Mouse (Mus musculus): ENCODE measurements around the gene Tor2a.

The Tor2a gene

GRCm38 (mm10) chr2:32730854-32731253, 26.2 kb upstream of the Tor2a start:
- peak; percentile 70 to 82 for DNase-seq

- DNase-seq: peak; percentile 45 to 60
Measured at GRCm38 (mm10) chr2:32731911-32732310, 25.1 kb upstream of the Tor2a start.

- no peak for DNase-seq
Measured at GRCm38 (mm10) chr2:32732695-32733094, 24.3 kb upstream of the Tor2a start.

- peak in 1 of 2 experiments; percentile 61 for DNase-seq
Measured at GRCm38 (mm10) chr2:32734480-32734879, 22.6 kb upstream of the Tor2a start.

GRCm38 (mm10) chr2:32734933-32735332, 22.1 kb upstream of the Tor2a start:
- DNase-seq: peak; percentile 65 to 81

DNA sequence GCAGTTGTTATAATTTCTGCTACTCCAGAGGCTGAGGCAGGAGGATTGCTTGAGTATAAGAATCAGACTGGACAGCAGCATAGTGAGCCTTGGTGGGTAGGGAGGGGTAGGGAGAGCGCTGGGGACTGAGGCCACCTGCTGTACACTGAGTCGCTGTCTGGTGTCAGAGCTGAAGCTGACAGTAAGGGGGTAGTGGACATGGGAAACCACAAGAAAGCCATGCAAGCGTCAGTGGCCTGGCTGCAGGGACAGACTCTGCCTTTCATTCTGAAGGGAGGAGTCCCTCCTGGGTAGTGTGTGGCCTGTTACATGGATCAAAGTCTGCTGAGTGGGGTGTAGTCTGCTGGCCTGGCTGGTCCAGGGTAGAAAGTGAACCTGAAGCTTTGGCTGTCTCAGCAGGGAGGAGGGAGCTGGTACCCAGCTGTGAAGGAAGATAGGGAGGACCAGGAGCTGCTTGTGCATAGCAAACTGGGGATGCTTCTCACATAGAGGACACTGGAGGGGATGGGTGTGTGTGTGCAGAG, 20.7 kb upstream of the Tor2a start:
- DNase-seq: no peak

DNA sequence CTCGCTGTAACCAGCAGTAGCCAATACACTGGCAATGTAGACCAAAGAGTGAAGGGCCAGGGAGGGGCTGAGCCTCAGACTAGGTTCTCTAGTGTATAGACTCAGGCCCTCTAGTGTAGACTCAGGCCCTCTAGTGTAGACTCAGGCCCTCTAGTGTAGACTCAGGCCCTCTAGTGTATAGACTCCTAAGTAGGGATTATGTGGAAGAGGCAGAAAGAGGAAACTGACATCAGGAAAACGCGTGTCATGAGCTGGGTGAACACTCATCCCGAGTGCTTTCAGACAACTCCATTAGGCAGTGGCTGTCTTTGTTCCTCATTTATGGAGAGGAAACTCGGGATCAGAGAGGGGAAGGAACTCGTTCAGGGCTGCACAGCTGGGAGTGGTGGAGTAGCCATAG, 20.0 kb upstream of the Tor2a start:
- no peak for DNase-seq

- no peak for DNase-seq
Measured at GRCm38 (mm10) chr2:32739311-32739710, 17.7 kb upstream of the Tor2a start.

GRCm38 (mm10) chr2:32740916-32741272, 16.1 kb upstream of the Tor2a start, which contains the start of gene 6330409D20Rik:
6330409D20Rik (minus strand) TSS chr2:32741016.
- DNase-seq: no peak

DNA sequence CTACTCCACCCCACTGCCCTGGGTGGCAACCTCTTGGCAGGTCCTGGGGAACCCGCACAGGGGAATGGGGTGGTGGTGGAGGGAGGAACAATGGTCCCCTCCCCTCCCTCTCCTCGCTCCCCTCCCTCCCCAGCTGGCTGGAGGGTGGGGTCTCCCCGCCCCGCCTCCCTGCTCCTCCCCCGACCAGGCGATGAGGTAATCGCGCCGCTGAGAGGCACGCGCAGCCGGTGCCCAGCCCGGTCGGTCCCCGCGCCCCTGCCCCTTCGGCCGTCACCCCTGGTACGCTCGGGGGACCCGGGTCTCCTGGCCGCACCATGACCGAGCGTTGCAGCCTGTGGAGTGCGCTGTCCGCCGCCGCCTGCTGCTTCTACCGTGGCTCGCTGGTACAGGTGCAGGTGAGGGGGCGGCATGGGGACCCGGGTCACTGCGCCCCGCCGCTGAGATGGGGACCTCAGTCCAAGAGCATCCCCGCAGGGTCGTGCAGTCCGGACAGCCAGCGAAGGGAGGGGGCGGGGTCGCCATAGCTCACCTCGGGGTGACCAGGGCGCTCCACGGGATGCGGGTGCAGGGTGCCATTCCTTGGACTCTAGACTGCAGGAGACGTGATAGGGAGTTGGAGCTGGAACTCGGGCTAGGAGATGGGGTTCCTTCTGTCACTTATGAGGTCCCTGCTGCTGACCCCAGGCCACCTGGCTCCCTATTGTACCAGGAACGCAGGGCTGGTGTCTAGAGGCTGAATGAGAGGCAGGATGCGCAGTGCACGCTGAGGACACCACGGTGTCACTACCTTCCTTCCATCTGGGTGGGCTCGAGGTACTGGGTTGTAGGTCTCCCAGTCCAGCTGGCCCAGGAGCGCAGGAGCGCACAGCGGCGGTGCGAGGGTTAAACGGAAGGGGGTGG, 15.5 kb upstream of the Tor2a start:
- DNase-seq: peak; percentile 59 to 66

GRCm38 (mm10) chr2:32742173-32742531, 14.9 kb upstream of the Tor2a start:
- DNase-seq: peak in 1 of 2 experiments; percentile 46

GRCm38 (mm10) chr2:32744272-32744982, 12.6 kb upstream of the Tor2a start:
- DNase-seq: peak; percentile 52 to 65

GRCm38 (mm10) chr2:32749082-32749481, 8.0 kb upstream of the Tor2a start:
- DNase-seq: no peak

DNA sequence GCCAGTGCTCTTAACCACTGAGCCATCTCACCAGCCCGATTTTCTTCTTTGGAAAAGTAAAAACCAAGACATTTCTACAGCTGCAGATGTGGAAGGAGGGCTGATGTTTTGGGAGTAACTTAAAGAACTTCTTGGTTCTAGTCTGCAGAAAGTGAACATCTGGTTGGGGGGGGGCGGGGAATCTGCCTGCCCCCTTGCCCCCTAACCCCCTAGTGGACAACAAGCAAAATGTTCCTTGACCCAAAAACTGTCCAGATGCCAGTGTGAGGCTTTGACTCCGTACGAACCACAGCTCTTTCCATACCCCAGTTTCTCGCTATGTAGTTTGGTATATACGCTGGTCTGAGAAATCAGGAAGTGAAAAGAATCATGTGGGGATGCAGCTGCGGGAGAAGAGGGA, 6.8 kb upstream of the Tor2a start:
- no peak for DNase-seq

DNA sequence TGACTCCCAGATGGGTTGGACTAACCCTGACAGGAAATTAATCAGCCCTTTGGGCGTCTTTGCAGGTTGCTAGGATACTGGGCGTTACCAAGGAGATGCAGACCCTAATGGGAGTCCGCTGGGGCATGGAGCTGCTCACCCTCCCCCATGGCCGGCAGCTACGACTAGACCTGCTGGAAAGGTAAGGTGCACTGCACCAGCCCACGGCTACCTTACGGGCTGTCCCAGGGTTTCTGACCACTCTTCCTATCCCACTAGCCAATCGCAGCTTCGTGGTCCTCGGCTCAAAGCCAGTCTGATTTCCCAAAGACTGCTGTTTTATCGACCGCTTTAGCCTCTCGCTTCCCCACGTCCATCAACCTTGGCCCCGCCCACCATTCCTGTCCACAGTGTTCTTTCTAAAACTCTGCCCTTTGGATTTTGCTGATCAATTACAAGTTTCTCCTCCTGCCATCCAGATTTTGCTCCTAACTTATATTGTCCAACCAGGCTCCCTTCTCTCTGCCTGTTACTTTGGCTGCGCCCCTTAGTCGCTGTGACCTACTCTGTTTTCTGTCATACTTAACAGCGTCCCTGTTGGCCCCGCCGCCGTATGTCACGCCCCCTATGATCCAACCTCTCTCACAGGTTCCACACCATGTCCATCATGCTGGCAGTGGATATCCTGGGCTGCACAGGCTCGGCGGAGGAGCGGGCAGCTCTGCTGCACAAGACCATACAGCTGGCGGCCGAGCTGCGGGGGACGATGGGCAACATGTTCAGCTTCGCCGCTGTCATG, 6.0 kb upstream of the Tor2a start:
- DNase-seq: peak; percentile 80 to 89

DNA sequence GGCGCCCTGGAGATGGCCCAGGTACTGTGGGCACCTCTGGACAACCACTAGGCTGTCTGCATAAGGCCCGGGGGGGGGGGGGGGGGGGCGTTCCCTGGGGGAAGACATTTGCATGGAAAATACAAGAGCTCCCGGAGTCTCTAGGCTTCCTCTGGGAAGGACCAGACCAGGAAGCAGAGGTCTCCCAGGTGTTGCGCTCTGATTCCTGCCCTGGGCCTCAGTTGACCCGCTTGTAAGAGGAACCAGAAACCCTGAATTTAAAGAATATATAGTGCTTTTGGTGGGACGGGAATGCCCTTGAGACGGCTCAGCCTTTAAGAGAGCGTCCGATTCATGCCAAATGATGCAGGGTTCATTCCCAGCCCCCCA, 5.4 kb upstream of the Tor2a start:
- DNase-seq: no peak

DNA sequence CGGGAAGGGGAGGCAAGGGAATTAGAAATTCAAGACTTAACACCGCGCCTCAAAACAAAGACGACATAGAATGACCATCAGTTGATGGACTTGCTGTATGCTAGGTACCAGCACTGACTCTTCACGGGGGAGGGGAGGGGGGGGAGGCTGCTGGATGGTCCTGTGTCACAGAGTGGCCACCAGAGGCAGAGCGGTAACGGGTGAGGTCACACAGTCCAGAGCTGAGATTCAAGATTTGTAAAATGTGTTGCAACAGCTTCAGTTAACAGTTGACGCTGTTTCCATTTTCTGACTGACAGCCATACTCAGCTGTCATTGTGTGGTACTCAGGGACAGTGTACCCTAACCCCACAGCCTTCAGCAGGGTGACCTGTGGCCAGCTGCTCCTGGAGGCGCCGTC, 4.9 kb upstream of the Tor2a start:
- peak in 1 of 2 experiments; percentile 52 for DNase-seq

- no peak for DNase-seq
Measured at GRCm38 (mm10) chr2:32756674-32757055, 369 bp upstream of the Tor2a start.

DNA sequence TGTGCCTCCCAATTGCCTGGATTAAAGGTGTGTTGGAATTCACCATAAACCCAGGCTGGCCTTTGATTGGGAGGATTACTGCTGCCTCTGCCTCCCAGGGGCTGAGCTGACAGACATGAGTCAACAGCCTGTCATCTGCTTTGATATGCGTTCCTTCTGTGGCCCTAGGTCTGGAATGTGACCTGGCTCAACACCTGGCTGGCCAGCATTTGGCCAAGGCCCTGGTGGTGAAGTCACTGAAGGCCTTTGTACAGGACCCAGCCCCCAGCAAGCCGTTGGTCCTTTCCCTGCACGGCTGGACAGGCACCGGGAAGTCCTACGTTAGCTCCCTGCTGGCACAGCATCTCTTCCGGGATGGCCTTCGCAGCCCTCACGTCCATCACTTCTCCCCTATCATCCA, 1.5 kb downstream of the Tor2a start:
- DNase-seq: peak in 1 of 2 experiments; percentile 37

GRCm38 (mm10) chr2:32759001-32759400, 2.0 kb downstream of the Tor2a start:
- no peak for DNase-seq

DNA sequence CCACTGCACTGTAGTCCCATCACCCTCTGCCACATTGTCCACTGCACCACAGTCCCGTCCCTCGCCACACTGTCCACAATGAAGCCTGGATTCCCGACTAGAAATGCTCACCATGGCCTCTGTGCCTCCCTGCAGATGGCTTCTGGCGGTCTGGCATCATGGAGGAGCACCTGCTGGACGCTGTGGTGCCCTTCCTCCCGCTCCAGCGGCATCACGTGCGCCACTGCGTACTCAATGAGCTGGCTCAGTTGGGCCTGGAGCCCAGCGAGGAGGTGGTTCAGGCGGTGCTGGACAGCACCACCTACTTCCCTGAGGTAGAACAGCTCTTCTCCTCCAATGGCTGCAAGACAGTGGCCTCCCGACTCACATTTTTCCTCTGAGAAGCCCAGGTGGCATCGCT, 4.3 kb downstream of the Tor2a start:
- no peak for DNase-seq

DNA sequence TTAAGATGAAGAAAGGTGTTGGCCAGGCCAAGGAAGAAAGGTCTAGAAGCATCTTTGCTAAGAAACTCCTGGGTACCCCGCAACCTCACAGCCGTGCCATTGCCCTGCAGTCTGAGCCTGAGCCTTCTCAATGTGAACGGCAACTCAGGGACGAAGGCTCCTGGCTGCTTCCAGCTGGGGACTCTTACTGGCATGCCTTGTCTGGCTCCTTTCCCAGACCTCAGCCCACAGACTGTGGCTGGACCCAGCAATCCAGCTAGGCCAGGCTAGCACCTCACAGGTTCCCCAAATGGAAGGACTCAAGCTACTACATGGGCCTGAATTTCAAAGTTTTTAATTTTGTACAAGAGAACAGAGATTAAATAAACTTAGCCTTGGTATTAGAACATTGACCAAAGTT, 4.8 kb downstream of the Tor2a start:
- no peak for DNase-seq

DNA sequence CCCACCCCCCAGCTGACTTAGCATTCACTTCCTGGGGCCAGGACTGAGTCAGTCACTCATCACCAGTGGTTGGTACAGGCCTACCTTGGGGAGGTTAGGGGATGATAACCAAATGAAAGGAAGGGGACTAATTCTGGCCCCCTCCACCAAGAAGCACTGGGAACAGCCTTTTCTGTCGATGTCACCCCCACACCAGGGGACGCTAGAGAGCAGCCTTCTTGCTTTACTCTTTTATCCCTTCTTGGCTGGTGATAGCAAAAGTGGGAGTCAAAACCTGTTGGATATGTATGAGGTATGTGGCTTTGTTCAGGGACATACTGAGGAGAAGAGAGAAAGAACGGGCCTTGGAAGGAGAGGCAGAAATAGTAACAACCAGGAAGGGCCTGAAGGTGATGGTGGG, 6.3 kb downstream of the Tor2a start:
- DNase-seq: no peak

Measured in kidney, postnatal 4 days (tissue).